Mouse (Mus musculus): ENCODE measurements at regions not wholly inside any gene's neighbourhood (a gene's known extent, or its start where the extent isn't known, plus 50 kb on each side); places are given as distances from the start of the nearest gene placed in this dataset.
A peak's percentile ranks its signal among the peaks of the same experiment; 100 is the strongest.

GRCm38 (mm10) chr6:116896132-116896630 is 179.5 kb upstream of the Tmem72 start:
- no peak for DNase-seq
- intact Hi-C loops (cut with DNase I): no loop called here

GRCm38 (mm10) chr6:116901816-116902215 is 185.1 kb upstream of the Tmem72 start:
- intact Hi-C loops (cut with DNase I): no loop called here
- no peak for DNase-seq

GRCm38 (mm10) chr6:116902371-116902770 is 185.7 kb upstream of the Tmem72 start:
- DNase-seq: no peak
- intact Hi-C loops (cut with DNase I): no loop called here

DNA sequence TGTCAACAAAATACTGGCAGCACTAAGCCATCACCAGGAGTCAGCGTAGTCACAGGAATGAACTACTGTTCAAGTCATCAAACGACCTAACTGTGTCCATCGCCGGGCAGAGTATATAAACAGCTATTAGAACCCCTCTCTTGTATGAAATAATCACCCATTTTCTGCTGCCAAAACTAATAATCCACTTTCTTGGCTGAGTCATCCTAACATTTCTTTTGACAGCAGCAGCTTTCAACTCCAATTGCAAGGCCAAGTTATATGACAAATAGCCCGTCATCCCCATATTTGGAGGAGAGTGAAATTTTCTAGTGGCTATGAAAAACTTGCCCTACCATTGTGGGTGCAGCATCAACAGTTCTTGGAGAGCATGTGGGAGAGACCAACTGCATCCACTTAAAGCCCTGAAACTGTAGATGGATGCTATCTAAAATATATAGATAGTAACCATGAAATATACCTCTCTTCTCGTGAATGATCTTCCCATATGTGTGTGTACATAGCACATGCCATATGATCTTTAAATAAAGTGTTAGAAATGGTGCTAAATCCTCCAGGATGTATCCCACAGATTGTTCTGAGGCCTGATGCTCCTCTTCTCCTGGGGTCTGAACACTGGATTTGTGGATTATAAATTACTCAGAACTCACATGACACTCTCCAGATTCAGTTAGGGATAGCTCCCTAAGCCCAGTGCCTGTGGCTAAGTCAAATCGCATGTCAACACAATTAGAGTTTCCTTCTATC is 189.9 kb upstream of the Tmem72 start:
- no peak for DNase-seq
- intact Hi-C loops (cut with DNase I): no loop called here

- no peak for DNase-seq
- intact Hi-C loops (cut with DNase I): no loop called here
Measured at GRCm38 (mm10) chr6:116910607-116911006, 193.9 kb upstream of the Tmem72 start.

DNA sequence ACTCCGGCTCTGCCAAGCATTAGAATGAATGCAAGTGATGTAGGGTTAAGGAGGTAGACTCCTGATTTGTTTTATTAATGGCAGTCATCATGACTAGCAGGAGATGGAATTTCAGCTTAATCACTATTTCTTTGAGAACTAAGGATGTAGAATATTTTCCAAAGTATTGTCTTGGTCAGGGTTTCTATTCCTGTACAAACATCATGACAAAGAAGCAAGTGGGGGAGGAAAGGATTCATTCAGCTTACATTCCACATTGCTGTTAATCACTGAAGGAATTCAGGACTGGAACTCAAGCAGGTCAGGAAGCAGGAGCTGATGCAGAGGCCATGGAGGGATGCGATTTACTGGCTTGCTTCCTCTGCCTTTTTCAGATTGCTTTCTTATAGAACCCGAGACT is 195.4 kb upstream of the Tmem72 start:
- intact Hi-C loops (cut with DNase I): no loop called here
- no peak for DNase-seq

DNA sequence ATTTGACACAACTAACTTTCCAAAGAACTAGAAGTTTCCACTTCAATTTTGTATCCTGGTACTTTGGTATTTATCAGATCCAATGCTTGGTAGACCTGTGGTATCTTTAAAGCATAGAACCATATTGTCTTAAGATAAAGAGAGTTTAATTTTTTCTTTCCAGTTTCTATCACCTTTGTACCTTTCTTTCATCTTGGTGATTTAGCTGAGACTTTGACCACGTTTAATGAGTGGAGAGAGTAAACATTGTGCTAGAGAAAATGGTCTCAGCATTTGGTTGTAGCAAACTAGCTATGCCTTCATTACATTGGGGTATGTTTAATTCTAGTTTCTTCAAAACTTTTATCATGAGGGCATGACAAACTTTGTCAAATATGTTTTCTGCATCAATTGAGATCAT is 197.4 kb upstream of the Tmem72 start:
- intact Hi-C loops (cut with DNase I): no loop called here
- no peak for DNase-seq

DNA sequence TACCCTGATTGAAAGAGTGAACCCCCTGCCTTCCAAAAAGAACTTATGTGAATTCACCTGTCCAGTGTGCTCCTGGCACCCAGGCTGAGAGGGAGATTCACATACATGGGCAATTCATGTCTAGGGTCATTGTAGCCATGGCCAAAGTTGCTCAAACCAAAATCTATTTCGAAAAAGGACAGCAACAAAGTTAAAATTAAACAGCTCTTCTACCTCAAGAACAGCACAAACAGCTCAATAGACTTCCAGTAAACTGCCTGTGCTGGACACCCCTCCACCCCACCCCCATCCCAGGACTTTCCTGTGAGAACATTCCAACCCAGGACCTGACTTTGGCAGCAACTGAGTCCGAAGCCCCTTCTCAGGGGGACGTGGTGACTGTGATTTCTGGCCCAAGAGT is 218.3 kb upstream of the Tmem72 start:
- intact Hi-C loops (cut with DNase I): no loop called here
- DNase-seq: no peak

DNA sequence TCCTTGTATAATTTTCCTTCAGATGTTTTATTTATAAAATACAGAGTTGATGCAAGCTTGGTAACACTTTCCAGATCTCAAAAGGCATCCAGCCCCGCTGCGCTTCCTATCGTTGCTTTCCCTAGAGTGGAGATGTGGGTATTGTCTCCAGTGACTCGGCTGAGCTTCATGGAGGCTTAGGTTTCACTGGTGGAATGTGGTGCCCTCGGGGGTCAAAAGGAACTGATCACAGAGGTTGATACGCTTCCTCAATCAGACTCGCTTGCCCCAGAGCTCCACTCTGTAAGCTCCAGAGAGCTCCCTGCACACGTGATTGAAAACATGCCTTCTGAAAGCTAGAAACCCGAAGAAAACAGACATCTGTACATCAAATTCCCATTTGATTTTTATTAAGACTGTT is 224.9 kb upstream of the Tmem72 start:
- intact Hi-C loops (cut with DNase I): no loop called here
- DNase-seq: no peak

DNA sequence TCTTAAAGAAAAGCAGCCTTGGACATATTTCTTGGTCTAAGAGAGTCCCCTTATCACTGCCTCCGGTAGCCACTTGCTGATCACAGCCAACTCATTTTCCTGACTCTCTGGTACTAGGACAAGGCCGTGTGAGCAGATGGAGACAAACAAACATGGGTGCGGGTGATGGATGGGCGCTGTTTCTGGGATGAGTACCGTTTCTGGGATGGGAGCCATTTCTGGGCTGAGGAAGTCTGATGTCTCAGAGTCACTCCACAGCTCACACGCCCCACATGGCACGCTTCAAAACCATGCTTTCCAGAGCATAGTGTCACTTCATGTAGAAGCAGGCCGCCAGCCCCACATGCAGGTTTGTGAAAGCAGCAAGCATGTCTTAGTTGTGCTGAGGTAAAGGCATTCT is 225.6 kb upstream of the Cxcl12 start:
- no peak for DNase-seq
- intact Hi-C loops (cut with DNase I): no loop called here

- DNase-seq: no peak
- intact Hi-C loops (cut with DNase I): no loop called here
Measured at GRCm38 (mm10) chr6:116946083-116946732, 222.1 kb upstream of the Cxcl12 start.

DNA sequence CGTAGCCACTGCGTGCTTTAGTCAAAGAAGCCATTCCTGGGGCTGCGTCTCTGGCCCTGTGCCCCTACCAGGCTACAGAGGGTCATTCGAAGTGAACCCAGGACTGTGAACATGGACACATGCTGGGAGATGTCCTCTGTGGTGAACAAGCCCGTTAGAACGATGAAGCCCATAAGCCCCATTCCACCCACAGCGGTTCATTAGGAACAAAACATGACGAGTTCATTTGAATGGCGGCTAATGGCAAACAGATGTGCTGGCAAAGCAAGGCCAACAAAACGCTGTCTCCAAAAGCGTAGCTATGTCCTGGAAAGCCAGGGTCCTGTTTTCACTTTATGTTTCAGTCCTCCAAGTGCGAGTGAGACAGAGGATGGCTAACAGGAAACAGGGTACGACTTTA is 208.7 kb upstream of the Cxcl12 start:
- intact Hi-C loops (cut with DNase I): no loop called here
- peak in 1 of 2 experiments; percentile 17 for DNase-seq

DNA sequence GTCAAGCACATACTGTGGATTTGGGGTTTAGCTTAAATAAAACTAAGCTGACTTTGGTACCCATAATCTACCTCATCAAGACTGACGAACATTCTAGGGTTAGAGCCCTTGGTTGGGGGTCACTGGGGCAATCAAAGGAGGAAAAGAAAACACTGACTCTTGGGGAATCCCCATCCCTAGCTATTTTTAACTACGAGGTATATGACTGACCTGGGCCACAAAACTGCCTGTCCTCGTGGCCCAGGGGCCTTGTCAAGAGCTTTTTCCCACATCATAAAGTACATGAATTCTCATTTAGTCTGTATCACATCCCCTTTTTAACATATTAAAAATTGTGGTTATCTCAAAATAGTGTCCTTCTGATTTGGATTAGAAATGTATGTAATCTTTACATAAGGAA is 207.7 kb upstream of the Cxcl12 start:
- DNase-seq: no peak
- intact Hi-C loops (cut with DNase I): no loop called here

- intact Hi-C loops (cut with DNase I): loop anchor here (5.0 kb wide), 2 partner anchors 201 to 861 kb away; partner anchors contain the start of gene Cxcl12
- DNase-seq: peak in 1 of 2 experiments; percentile 23
Measured at GRCm38 (mm10) chr6:116966436-116966835, 201.9 kb upstream of the Cxcl12 start.

DNA sequence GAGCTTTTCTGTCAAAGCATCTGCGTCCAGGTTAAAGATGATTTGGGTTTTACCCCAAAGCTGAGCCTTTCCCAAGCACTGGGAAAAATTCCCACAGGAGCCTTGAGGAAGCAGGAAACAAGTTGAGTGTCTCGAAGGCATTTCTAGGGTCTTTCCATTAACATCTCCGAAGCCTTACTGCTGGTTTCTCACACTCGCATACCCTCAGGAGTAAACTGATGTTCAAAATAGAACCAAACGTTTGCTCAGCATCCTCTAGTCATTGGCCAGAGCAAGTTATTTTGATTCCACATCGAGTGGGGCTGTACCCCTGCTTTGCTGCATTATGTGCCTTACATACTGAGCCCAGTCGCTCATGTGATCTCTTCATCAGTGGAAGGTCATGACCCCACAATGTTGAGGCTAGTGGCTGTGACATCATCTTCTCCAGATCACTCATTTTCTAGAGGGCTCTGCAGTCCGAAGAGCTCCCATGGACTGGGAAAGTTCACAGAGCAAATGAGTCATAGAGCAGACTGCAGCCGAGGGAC is 198.9 kb upstream of the Cxcl12 start:
- intact Hi-C loops (cut with DNase I): loop anchor here (5.0 kb wide), 2 partner anchors 198 to 858 kb away; partner anchors contain the start of gene Cxcl12
- no peak for DNase-seq

GRCm38 (mm10) chr6:116974841-116975240 is 193.5 kb upstream of the Cxcl12 start:
- intact Hi-C loops (cut with DNase I): loop anchor here (5.0 kb wide), 1 partner anchor 208 kb away; no protein-coding TSS in a partner anchor
- DNase-seq: no peak

GRCm38 (mm10) chr6:116980349-116980995 is 187.9 kb upstream of the Cxcl12 start:
- intact Hi-C loops (cut with DNase I): no loop called here
- peak; percentile 47 to 63 for DNase-seq

- DNase-seq: no peak
- intact Hi-C loops (cut with DNase I): no loop called here
Measured at GRCm38 (mm10) chr6:116985147-116985737, 183.1 kb upstream of the Cxcl12 start.

- no peak for DNase-seq
- intact Hi-C loops (cut with DNase I): no loop called here
Measured at GRCm38 (mm10) chr6:116986266-116987000, 181.9 kb upstream of the Cxcl12 start.

- DNase-seq: no peak
- intact Hi-C loops (cut with DNase I): no loop called here
Measured at GRCm38 (mm10) chr6:116987243-116987642, 181.1 kb upstream of the Cxcl12 start.
